Mouse (Mus musculus) right cerebral cortex, adult 2 months (tissue): Measurements from ENCODE around the gene Tnip3.
A peak's percentile ranks its signal among the peaks of the same experiment; 100 is the strongest.

Experiments used
- DNase-seq, 2 experiments: peaks; one replicate each; pipeline ENCODE4 v3.0.0; 2021 to 2022; ENCODE audit warnings: low spot score in 2 of 2

The Tnip3 gene

DNA sequence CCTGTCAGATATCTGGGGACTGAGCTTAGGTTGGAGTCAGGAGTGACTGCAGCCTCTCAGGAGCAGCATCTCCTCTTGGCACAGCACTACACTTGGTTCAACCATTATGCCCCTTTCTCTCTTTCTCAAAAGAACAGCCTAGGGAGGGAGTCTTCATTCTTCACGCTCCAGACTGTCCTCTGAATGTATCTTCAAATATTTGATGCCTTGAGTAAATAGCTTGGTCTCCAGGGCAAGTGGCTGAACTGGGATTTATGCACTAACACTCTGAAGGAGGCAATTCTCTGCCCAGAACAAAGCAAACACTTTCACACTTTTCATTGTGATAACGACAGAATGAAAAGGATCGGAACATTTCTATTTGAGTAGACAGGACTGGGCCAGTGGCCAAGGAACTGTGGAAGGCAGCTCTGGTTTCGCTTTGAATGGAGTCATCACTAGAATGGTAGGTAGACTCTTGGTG is 59.8 kb downstream of the Tnip3 start:
- DNase-seq: peak; percentile 68 to 77

DNA sequence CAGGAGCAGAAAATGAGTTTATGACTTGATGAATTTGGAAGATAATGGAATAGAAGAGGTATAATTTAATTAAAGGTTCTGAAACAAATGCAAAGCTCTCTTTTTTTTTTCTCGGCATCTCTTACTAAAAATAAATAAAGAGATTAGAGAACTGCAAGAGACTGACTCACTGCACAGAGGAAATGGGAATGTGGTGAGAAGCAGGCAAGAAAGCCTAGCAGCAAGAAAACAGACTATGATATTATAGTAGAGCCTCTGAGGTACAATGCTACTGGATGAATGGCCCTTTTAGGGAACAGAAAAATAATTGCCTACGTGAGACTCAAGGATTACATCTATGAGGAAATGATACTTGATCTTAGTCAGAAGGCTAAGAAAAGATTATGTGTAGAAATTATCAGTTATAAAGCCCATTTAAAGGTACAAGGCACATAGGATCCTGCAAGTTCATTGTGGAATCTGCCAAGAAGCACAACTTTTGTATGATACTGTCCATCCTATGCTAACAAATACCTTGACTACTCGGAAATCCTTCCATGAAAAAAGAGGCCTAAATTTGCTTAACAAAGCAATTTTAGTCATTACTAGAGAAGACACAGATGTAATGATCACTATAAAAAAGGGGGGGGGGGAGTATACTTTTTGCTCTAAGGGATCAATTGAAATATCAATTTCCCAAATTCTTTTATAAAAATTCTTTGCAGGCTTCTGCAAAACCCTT is 60.4 kb downstream of the Tnip3 start:
- DNase-seq: no peak

DNA sequence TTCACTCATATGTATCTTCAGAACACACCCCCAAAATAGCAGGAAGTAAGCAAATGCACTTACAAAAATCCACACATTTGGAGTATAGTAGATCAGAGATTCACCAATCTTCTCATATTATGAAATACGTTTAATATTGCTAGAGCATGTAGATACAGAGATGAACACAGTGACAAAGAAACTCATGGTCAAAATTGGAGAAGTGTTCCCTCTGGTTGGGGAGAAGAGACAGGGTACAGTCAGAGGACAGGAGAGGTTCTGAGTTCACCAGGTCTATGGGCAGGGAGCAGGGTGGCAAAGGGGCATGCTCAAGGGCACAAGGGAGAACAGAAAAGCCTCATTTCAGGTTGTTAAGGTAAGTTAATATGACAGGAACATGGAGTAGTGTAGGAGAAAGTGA is 63.7 kb downstream of the Tnip3 start:
- no peak for DNase-seq

DNA sequence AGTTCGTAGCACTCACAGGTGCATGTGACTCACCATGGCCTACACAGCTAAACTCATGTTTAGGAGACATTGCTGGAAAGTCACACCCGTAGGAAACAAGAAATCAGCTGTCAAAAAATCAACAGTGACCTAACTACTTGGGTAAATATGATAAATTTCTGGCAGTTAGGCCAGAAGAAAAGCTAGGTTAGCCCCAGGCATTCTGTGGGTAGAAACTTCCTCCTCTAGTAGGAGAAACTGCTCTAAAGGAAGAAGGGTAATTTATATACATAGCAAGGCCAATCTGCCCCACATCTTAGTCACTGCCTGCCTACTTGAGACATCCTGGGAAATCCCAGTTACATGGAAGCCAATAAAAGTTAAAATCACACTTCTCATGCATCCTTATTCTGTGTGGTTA is 64.9 kb downstream of the Tnip3 start:
- no peak for DNase-seq

DNA sequence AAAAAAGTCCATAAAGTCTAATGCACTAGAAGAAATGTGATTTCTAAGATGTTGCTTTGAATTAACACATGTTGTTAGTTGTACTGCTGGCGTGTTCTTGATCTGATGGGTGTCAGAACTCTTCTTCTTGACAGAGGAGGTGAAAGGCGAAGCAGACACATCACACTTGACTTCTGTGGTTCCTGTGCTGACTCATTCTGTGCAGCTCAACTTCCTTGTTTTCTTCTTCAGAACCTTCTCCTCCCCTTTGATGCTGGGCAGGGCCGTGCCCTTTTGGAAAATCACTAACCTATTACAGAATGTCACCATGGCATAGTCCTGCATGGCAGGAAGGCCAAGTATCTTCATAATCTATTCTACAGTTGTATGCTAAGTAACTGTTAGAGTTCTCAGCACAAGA is 69.1 kb downstream of the Tnip3 start:
- no peak for DNase-seq

DNA sequence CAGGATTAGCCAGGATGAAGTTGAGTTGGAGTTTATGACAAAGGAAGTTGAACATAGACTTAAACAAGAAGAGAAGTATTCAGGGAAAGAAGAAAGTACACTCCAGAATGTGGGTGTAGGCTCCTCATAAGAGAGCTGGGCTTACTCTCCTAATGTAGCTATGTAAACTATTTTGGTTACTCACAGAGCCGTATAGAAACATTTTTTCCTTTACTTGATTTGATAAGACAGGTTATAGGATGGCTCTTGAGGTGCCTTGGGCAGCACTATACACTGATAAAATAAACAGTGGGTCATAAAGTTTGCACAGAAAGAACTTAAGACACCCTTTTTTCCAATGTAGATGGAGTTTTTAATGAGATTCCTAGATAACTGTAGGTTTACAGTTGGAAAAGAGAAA is 70.3 kb downstream of the Tnip3 start:
- no peak for DNase-seq

DNA sequence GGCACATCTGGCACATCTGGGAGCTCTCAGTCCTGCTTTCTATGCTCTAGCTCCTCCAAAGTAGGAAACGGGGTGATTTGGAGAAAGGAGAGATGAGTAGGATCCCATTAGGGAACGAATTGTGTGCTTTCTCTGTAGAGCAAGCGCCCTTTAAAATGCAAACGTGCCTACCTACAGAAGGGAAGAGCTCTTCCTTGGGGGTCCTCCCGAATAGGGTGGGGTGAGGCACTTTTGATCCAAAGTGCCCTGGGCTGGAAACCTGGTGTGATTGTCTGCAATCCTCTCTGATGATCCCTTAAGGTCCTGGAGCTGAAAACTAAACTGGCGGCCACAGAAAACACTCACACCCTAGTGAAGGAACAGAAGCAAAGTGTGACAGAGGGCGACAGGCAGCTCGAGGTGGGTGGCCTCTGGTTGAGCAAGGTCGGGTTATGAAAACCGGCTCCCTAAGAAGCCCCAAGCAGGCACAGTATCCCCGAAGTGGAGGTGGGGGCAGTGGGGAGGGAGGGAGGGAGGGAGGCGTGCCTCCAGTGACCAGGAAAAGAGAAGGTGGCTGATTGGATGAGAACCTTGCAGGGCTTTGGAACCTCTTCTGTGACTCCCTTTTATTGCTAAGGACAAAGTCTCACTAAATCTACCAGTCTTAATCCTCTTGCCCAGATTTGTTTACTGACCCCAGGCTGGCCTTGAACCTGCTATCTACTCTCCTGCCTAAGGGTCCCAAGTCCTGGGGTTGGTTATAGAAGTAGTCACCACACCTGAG is 72.1 kb downstream of the Tnip3 start:
- DNase-seq: no peak

DNA sequence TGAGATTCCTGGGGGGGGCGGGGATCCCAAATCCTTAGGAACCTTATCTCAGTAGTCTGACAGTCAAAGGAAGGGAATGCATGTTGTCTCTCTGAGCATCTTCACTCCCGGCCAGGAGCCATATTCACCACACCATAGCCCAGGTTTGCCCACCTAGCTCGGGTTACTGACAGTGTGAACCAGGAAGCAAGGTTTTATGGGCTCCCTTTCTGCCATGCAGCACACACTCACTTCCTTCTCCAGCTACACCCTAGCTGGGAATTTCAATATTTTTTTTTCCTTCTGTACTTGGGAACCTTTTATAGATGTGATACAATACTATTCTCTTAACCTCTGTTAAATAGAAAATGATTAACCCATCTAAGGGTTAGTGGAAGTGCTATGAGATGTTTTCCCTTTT is 73.4 kb downstream of the Tnip3 start:
- DNase-seq: no peak

DNA sequence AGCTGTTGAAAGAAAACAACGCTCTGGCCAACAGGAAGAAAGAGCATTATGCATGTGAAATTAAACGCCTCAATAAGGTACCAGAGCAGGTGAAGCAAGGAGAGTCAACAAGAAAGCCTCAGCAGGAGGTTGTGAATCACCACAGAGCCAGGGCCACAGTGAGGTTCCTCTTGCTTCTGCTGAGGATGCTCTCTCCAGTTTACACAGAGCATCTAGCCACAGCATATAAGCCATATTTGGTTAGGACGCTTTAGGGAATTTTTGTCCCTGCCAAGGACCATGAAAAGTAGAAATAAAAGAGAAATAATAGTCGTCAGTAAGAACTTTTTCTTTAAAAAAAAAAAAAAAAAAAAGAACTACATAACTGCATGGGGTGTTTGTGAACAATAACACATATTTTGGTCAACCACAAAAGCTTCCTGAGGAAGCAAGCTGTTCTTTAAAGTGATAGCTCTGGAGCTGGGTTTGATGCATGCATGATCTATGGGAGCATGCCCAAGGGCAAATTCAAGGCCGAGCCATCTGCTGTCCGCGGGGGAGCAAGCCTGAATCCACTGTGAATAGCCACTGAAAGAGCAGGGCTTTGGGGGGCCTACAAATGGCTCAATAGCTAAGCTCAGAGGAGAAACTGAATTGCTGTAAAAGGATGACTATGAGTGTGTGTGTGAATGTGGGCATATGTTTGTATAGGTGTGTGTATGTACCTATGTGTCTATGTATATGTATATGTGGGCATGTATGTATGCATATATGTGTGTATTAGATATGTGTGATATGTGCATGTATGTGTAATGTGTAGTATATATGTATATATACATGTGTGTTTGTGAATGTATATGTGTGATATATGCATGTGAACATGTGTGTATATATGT is 75.0 kb downstream of the Tnip3 start:
- no peak for DNase-seq

DNA sequence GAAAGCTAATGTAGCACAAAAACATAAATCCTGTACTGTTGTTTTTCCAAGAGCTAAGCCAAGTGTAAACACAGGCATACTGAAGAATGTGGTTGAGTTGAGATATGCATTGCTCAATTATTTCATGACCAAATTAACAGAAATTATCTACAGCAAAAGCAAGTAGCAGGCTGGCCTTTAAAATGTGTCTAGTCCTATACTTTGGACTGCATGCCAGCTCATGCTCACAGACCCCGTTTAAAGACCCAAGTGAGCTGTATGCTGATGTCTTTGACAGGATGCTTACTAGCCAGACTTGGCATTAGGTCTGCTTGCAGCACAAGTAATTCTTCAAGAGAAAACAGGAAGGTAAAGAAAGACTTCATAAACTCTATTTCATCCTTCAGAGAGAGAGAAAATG is 75.8 kb downstream of the Tnip3 start:
- DNase-seq: no peak

DNA sequence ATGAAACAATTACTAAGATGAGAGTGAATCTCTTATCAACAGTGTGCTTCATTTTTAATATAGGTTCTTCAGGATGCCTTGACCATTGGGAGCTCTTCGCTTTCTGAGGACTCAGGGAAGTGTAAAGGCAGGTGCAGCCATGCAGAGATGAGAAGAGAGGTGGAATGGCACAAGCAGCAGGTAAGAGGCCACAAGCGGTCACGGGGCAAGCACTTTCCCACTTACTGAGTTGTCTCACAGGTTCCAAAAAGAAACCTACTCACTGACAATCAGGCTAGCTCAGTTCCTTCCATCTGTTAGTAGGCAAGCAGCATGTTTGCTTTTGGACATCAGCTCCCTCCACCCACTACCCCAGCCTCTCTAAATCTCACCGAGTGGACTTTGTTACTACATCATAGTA is 80.7 kb downstream of the Tnip3 start:
- no peak for DNase-seq

DNA sequence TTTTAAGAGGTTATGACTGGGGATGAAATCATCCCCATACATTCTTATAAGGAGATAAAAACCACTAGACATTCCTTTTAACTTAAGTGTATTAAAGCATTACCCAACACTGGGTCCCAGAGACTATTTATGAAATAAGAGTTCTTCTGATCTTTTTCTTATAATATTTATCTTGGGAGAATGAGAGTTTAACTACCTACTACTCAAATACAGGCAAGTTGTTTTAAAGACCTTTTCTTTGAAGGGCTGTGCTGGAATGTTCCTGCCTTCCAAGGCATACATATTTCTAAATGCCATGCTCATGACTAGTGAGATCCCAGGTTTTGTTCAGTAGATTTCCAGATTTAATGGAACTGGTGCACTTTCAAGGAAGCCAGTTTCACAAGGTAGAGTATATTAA is 81.8 kb downstream of the Tnip3 start:
- DNase-seq: no peak

DNA sequence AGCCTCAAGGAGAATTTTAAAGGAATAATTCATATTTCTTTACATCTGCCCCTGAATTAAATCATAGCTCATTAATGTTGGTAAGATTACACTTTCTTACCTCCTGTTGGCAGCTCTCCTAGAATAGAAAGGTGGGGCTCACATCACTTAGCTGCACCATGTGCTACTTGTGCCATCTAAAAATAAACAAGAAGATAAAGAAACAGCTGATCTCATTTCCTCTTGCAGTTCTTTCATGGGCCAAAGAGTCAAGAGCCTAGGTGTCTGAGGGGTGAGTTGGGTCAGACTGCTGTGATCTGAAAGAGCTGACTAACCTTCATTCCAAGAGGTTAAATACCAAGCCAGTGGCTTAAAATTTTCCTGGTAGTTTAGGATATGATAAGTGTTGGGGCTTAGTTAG is 86.7 kb downstream of the Tnip3 start:
- DNase-seq: no peak

DNA sequence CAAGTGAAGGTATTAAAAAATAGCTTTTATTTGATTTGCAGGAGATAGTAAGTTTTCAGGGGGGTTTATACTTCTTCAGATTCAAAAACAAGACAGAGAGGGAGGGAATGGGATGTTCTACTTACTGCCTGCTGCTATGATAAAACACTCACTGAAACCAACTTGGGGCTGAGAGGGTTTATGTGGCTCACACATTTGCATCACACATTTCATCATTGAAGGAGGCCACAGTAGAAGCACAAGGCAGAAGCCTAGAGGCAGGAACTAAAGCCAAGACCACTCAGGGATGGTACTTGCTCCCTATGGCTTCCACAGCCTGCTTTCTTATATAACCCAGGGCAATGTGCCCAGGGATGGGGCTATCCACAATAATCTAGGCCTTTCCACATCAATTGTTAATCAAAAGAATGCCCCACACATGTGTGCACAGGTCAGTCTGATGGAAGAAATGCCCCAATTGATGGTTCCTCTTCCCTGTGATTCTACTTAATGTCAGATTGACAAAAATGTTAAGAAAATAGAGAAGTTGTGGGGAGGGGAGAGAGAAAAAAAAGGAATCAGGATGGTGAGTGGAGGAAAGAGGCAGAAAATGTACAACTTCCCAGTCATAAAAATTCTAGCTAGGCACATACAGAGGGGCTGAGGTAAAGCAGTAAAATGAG is 88.9 kb downstream of the Tnip3 start:
- no peak for DNase-seq

DNA sequence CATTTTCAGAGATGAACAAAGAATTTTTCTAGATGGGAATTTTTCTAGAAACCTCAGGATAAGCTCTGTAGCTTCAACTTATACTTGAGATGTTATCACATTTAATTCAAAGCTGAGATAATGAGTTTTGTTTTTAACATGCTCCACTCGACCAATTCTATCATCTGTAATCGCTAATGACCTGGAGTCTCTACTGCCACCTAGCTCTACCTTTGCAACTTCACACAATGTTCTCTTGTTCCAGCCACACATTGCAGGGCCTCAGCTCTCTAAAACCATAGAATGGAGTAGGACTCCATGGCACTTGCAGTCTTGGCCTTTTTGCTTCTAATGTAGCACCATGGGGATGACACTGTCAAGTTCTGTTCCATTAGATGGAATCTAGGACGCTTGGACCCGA is 90.5 kb downstream of the Tnip3 start:
- DNase-seq: no peak

DNA sequence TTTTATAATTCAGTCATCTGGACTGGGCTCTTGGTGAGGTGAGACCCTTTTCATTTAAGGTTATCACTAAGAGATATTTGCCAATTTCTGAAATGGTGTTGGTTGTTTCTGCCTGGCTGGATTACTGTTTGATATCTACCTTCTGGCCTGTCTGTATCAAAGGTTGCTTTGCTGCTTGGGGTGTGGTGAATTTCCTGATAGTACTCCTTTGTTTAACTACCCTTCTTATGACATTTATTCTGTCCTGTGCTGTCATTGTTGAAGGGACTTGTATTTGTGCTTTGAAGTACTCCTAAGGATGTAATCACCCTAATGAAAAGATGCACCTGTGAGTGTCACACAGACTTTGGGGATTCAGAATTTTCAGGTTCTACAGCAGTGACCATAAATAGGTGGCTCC is 96.1 kb downstream of the Tnip3 start:
- DNase-seq: no peak

DNA sequence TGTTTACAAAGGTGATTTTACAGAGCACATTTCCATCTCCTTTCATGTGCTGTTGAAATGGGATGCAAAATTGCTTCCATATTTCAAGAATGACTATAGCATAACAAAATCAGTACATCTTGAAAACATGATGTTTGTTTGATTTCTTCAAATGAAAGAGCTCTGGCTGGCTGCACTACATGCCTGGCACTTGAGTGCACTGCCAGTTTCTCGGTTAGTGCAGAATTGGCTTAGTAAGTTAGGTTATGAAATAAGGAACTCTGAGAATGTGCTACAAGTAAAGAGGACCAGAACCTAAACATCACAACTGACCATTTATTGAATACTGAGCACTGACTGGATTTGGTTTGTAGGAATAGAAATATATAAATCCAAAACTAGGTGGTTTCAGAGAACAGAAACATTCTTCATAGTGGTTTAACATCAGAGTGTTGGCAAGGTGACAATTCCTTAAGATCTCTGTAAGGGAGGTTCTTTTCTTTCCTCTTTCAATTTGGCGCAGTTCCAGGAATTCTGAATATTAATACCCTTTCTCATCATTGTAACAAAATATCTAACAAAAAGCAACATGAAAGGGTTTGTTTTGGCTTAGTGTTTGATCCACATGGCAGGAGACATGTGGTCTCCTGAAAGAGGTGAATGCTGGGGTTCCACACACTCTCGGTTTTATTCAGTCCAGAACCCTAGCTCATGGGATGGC is 98.1 kb downstream of the Tnip3 start:
- DNase-seq: no peak

DNA sequence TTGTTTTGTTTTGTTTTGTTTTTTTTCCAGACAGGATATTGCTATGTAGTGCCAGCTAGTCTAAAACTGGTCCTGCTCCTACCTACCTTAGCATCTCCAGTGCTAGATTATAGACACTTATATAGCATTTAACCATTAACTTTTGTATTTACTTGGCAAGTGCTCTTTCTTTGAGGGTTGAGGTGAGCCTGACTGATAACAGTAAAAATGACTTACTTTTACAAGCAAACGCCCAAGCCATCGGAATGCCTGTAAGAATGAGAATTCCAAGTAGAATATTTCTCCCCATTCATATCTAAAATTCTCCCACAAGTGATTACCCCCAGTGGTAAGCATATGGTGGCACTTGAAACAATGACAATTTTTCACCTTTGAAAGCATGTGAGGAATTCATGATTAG is 105.5 kb downstream of the Tnip3 start:
- DNase-seq: no peak

DNA sequence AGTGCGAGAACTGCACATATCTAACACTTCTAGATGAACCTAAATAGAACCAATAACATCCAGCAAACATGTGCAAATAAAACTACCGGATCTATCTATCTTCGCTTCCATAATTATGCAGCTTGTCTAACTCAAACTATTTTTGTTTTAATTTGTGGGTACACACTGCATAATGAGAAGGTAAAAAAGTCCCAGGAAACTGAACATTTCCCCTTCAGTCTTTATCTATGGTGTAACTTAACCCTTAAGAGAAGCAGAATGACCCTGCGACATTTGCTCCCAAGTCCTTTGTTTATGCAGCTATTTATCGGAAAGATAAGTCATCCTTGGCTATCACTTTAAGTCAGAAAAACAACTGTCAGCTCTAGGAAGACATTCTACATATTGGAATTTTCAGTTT is 107.1 kb downstream of the Tnip3 start:
- DNase-seq: no peak

DNA sequence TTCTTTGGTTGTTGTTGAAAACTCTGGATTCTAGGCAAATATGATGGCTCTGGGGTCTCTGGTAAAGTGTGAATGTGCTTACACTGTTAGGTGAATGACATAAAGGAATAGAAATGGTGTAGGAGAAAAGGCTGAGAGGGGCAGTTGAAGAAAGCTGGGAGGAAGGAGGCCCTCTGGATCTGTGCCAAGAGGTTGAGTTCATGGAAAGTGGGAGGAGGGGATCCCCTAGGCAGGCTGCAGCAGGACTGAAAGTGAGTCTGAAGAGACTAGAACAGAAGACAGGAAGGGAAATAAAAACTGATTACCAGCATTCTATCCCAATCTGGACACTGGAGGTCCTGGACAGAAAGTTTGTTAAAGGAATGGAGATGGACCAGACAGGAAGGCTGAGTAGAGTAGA is 117.3 kb downstream of the Tnip3 start:
- DNase-seq: no peak

DNA sequence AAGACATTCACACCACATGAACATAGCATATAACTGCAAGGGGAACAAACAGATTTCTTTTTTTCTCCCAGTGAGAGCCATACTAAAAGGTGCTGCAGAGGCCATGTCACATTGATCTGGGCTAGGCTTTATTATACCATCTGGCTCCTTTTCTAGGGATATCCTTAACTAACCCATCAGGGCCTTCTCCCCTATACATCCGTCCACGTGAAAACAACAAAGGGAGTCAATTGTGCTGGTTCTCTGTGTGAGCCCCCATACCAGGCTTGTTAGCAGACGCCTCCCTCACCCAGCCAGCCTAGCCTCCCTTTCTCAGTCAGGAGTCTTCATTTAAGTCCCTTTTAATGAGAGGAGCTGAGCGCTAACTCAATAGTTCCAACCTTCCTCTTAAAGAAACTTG is 119.0 kb downstream of the Tnip3 start:
- no peak for DNase-seq
